Mouse (Mus musculus) lung, postnatal 0 days (tissue): ENCODE measurements around the gene Megf6.

Experiments
- CTCF ChIP-seq: IDR thresholded peaks from 2 replicates; pipeline ENCODE4 v1.5.1; 2016; ENCODE audit warnings: antibody characterized with exemption, mild to moderate bottlenecking
- EP300 ChIP-seq: IDR thresholded peaks from 2 replicates; pipeline ENCODE4 v1.6.1; 2016; ENCODE audit warnings: antibody characterized with exemption, mild to moderate bottlenecking, control low read depth

DNA sequence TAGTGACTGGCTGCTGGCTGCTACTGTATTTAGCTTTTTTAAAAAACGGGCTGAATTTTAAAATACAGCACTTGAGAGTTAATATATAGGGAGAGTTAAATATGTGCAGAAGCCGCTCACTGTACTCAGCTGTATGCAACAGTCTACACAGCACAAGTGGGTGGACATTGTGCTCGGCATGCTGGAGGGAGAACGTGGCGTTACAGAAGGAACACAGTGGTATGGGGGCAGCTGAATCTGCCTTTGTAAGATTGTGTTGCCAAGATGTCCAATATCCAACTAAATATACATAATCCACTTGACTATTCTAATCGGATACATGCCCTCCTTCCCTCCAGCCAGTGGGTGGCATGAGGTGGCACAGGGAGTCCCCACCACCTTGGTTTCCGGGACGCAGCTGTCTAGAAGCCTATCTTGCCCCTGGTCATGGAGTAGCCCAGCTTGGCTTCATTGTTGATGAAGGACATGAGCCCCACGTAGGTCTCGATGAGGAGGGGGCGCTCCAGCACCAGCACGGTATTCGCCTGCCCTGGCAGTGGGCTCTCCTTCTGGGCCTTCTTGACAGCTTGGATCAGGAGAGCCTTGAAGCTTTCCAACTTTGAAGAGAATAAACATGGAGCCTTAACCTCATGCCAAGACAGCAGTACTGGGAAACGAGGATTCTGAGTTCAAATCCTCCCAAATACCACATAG lies 12.4 kb upstream of the Megf6 start:
- TF ChIP-seq CTCF = no peak
- no peak for TF ChIP-seq EP300
